Mouse (Mus musculus) kidney, adult 2 months (tissue): ENCODE results near the gene F11. TPM values are rescaled to one million over a fixed set of nuclear protein-coding genes. Genes with fewer than 3 reads are reported as not detected.

Source experiments
- DNase-seq: peaks from one replicate; pipeline ENCODE4 v3.0.0; 2021
- H3K27ac ChIP-seq: fragments of 200-500 bp; 2 replicates; pipeline ENCODE4 v1.5.1; 2012; ENCODE audit warnings: low read depth, low read length, control low read depth, inconsistent platforms; ENCODE audit not compliant: insufficient read depth
- H3K27me3 ChIP-seq: fragments of 200-500 bp; replicated peaks from 2 replicates; pipeline ENCODE4 v1.6.1; 2012; ENCODE audit warnings: mild to moderate bottlenecking, moderate library complexity, low read length, inconsistent platforms; ENCODE audit not compliant: control insufficient read depth, insufficient read depth
- H3K36me3 ChIP-seq: fragments of 200-500 bp; 2 replicates; pipeline ENCODE4 v1.6.1; 2012; ENCODE audit warnings: mild to moderate bottlenecking, moderate library complexity, low read length, inconsistent platforms; ENCODE audit not compliant: control insufficient read depth, insufficient read depth
- H3K4me1 ChIP-seq: fragments of 200-500 bp; 2 replicates; pipeline ENCODE4 v1.6.1; 2011; ENCODE audit warnings: low read length; ENCODE audit not compliant: control insufficient read depth, insufficient read depth
- H3K4me3 ChIP-seq: fragments of 200-500 bp; 2 replicates; pipeline ENCODE4 v1.5.1; 2011; ENCODE audit warnings: mild to moderate bottlenecking, low read depth, low read length, control low read depth; ENCODE audit not compliant: insufficient read depth
- CTCF ChIP-seq: fragments of 200-500 bp; conservative IDR thresholded peaks from 2 replicates; pipeline ENCODE4 v1.5.1; 2011; ENCODE audit warnings: low read depth, mild to moderate bottlenecking, control low read depth, low read length, moderate library complexity, mixed read lengths; ENCODE audit not compliant: insufficient read depth, insufficient read length
- POLR2A ChIP-seq: fragments of 200-500 bp; IDR thresholded peaks from one replicate; pipeline ENCODE4 v1.6.1; 2011; ENCODE audit warnings: low read depth, low read length, control low read depth
- WGBS: fragments of 180-500 bp; shearing (Covaris S2); methylation state at CpG from one replicate; pipeline ENCODE4 v1.1.7; 2018; 5-methylcytosine and 5-hydroxymethylcytosine counted together
- polyA plus RNA-seq: library from polyadenylated mRNA; depleted of rRNA; stranded (reverse); fragments of >200 nt; gene quantifications from 2 replicates; pipeline ENCODE4 v1.2.3, GENCODE M21; 2012; rRNA removed

The F11 gene
- not detected in 2 replicates for polyA plus RNA-seq

- Histone ChIP-seq H3K27me3 (no peaks in the 10 kb centered on the region), H3K36me3 (no peaks in the 10 kb centered on the region), H3K4me3 (no peak within 1 kb of the TSS), H3K4me1 (no peaks in the 10 kb centered on the region), H3K27ac (no peak within 1 kb of the TSS)
- no peak for DNase-seq
- TF ChIP-seq CTCF (no peak), POLR2A (no peak)
- 85% methylated on average over 10 of the region's 10 CpGs for WGBS
These were observed at the start of gene F11 for GRCm38 (mm10) chr8:45261920-45262319. Gene F11, minus strand, starts transcription at chr8:45262031.

GRCm38 (mm10) chr8:45310967-45311366 lies 49.1 kb upstream of the F11 start:
- Histone ChIP-seq H3K4me3 (no peak overlapping the region), H3K27ac (no peak overlapping the region), H3K4me1 (no peaks in the 10 kb centered on the region), H3K36me3 (peaks cover 1% of the 10 kb centered on the region; the same call in 1 of the 2 replicates), H3K27me3 (no peaks in the 10 kb centered on the region)
- TF ChIP-seq POLR2A (no peak), CTCF (no peak)
- WGBS, result 84% methylated on average over 4 of the region's 4 CpGs
- DNase-seq, result no peak

GRCm38 (mm10) chr8:45308366-45308765 lies 46.5 kb upstream of the F11 start, which contains the start of gene Gm45753:
Gene Gm45753, minus strand, starts transcription at chr8:45308466.
- no peak within 1 kb of the TSS for H3K4me3 ChIP-seq
- peaks cover 1% of the 10 kb centered on the region; the same call in 1 of the 2 replicates for H3K36me3 ChIP-seq
- H3K4me1 ChIP-seq, result no peaks in the 10 kb centered on the region
- no peaks in the 10 kb centered on the region for H3K27me3 ChIP-seq
- 88% methylated on average over 13 of the region's 13 CpGs for WGBS
- DNase-seq, result no peak
- no peak for TF ChIP-seq POLR2A
- TF ChIP-seq CTCF, result no peak
- H3K27ac ChIP-seq, result no peak within 1 kb of the TSS

DNA sequence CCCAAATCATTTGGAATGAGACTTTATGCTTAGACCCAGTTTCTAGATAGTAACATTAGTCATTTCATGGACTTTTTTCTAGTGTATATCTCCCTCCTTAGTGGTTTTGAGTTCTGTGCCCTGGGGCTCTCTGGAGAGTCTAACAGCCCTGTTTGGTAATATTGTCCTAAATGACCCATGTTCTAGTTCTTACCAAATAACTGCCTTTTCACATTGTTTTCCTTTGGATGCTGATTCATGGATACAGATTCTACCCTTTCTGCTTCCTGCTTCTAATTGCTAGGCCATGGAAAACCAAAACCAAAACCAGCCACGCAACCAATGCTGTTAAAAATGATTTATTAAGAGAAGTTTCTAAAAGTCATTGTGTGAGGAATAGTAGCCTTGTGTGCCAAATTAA lies 43.6 kb upstream of the F11 start:
- peaks cover 1% of the 10 kb centered on the region; the same call in 1 of the 2 replicates for H3K36me3 ChIP-seq
- 49% methylated on average over 1 of the region's 1 CpGs for WGBS
- H3K4me3 ChIP-seq, result no peak overlapping the region
- H3K4me1 ChIP-seq, result no peaks in the 10 kb centered on the region
- no peak for TF ChIP-seq POLR2A
- no peak for TF ChIP-seq CTCF
- no peak for DNase-seq
- H3K27me3 ChIP-seq, result no peaks in the 10 kb centered on the region
- no peak overlapping the region for H3K27ac ChIP-seq

GRCm38 (mm10) chr8:45304354-45304753 lies 42.5 kb upstream of the F11 start:
- Histone ChIP-seq H3K27ac (no peak overlapping the region), H3K36me3 (peaks cover 1% of the 10 kb centered on the region; the same call in 1 of the 2 replicates), H3K4me3 (no peak overlapping the region), H3K27me3 (no peaks in the 10 kb centered on the region), H3K4me1 (no peaks in the 10 kb centered on the region)
- no peak for TF ChIP-seq POLR2A
- TF ChIP-seq CTCF, result no peak
- no peak for DNase-seq
- WGBS, result 90% methylated on average over 3 of the region's 3 CpGs

DNA sequence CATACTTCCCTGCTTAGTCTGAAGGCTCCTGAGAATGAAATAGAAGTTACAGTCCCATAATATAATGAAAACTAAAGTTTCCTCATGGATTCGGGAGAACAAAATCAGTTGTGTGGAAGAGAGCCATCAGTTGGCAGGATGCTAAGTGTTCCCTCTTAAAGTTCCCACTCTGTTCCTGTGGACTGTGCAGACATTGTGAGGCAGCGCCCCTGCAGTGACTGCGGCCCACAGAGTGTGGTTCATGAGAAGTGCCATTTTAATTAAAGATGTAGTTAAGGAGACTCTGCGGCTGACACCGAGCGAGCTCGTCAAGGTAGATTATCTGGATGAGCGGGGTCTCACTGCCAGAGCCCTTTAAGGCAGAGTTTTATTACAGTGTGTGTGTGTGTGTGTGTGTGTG lies 40.6 kb upstream of the F11 start:
- no peak for TF ChIP-seq POLR2A
- TF ChIP-seq CTCF, result no peak
- Histone ChIP-seq H3K4me1 (no peaks in the 10 kb centered on the region), H3K27me3 (no peaks in the 10 kb centered on the region), H3K36me3 (no peaks in the 10 kb centered on the region; the same call in 1 of the 2 replicates), H3K4me3 (no peak overlapping the region), H3K27ac (no peak overlapping the region)
- no peak for DNase-seq
- 64% methylated on average over 8 of the region's 8 CpGs for WGBS

DNA sequence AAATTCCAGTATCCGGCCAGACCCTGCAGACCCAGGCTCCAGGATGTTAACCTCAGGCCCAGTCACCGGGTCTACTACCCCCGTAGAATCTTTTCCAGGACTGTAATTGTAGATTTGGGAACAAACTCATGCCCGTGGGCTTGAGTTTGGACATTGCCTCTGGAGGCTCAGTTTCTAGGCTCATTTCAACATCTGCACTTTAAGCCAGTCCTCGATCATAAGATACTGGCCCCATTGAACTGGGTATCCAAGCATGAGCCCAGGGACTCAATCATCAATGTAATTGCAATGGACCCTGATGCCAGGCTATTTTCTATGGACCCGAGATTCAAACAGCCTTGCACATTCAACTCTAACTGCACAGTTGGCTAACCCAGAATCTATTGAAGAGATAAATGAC lies 33.4 kb upstream of the F11 start:
- H3K4me3 ChIP-seq, result no peak overlapping the region
- no peak for TF ChIP-seq CTCF
- TF ChIP-seq POLR2A, result no peak
- H3K27ac ChIP-seq, result no peak overlapping the region
- no peaks in the 10 kb centered on the region for H3K27me3 ChIP-seq
- H3K36me3 ChIP-seq, result no peaks in the 10 kb centered on the region
- no peaks in the 10 kb centered on the region for H3K4me1 ChIP-seq
- WGBS, result 84% methylated on average over 6 of the region's 6 CpGs
- DNase-seq, result no peak

GRCm38 (mm10) chr8:45294687-45295086 lies 32.9 kb upstream of the F11 start, which contains the start of gene Klkb1:
Gene Klkb1, minus strand, starts transcription at chr8:45294859.
- H3K4me1 ChIP-seq, result no peaks in the 10 kb centered on the region
- H3K36me3 ChIP-seq, result no peaks in the 10 kb centered on the region
- WGBS, result 70% methylated on average over 7 of the region's 7 CpGs
- no peak within 1 kb of the TSS for H3K27ac ChIP-seq
- TF ChIP-seq CTCF (no peak), POLR2A (no peak)
- no peak within 1 kb of the TSS for H3K4me3 ChIP-seq
- DNase-seq, result no peak
- no peaks in the 10 kb centered on the region for H3K27me3 ChIP-seq
